Mouse (Mus musculus): Measurements from ENCODE around the gene Kcnab1.

DNA sequence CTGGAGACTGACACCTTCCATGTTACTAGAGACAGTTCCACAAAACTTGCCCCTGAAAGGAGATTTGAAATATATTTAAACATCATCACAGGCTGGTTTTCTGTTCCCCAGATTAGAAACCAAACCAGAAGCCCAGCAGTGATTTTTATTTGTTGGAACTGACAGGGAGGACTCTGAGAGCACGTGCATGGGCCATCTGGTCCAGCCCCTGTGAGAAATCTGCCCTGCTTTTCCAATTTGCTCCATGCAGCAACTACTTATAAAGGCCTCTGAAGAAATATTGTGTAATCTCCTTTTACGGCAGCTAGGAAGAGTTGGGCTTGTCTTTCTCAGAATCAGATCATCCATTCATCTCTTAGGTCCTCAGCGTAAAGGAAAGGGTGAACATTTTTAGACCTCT is 7.8 kb downstream of the Kcnab1 start:
- TF ChIP-seq CTCF (IDR thresholded peaks at IDR 0.05; ENCODE audit: insufficient read depth, low read length) (no peak), POLR2A (IDR thresholded peaks at IDR 0.05; ENCODE audit: borderline replicate concordance, extremely low read depth, low read depth, low read length) (no peak)

Measured in lung, adult 2 months (tissue).